Mouse (Mus musculus) embryonic stem cell, embryonic (primary cell): ENCODE measurements around the gene Plcb2.

Experiments
- CTCF ChIA-PET, 4 experiments: fragments of 300-600 bp in 2 of 4; fragments of 350-600 bp in 2 of 4; sonication (Branson Sonifier 250); formaldehyde crosslinking; loops; one replicate each; lab custom pipeline; 2022; ENCODE audit warnings: inconsistent platforms in 2 of 4; lab: Charles Lee
- POLR2A ChIA-PET, 4 experiments: fragments of 300-600 bp in 2 of 4; fragments of 350-600 bp in 2 of 4; sonication (Branson Sonifier 250); formaldehyde crosslinking; loops; one replicate each; lab custom pipeline; 2022; ENCODE audit warnings: antibody characterized with exemption in 4 of 4, inconsistent platforms in 1 of 4; lab: Charles Lee

Gene Plcb2

GRCm38 (mm10) chr2:118685088-118685487, 43.1 kb downstream of the Plcb2 start:
- CTCF ChIA-PET, result no interaction called here
- POLR2A ChIA-PET, result no interaction called here

- ChIA-PET CTCF (interaction anchor here in 3 of 4 experiments (0.6 to 1.3 kb wide), 7 partner anchors 9 to 451 kb away, joined by 3 to 9 read pairs (median 4); no protein-coding TSS in a partner anchor), POLR2A (interaction anchor here in 3 of 4 experiments (0.5 to 1.5 kb wide), 4 partner anchors 19 to 1012 kb away, joined by 3 to 4 read pairs (median 3); no protein-coding TSS in a partner anchor)
These were observed 45.5 kb downstream of the Plcb2 start for GRCm38 (mm10) chr2:118682544-118683260.

- ChIA-PET POLR2A (interaction anchor here in 2 of 4 experiments (0.9 to 1.9 kb wide), 4 partner anchors 15 to 69 kb away, joined by 3 to 5 read pairs (median 4); no protein-coding TSS in a partner anchor), CTCF (interaction anchor here (1.0 to 2.7 kb wide), 5 partner anchors 15 to 19 kb away, joined by 3 to 10 read pairs (median 3); no protein-coding TSS in a partner anchor)
These were observed 47.3 kb downstream of the Plcb2 start for GRCm38 (mm10) chr2:118680926-118681325.

- ChIA-PET CTCF (interaction anchor here in 3 of 4 experiments (0.6 to 2.7 kb wide), 8 partner anchors 10 to 193 kb away, joined by 3 to 10 read pairs (median 4); no protein-coding TSS in a partner anchor), POLR2A (interaction anchor here in 2 of 4 experiments (0.8 to 2.2 kb wide), 4 partner anchors 14 to 70 kb away, joined by 3 to 8 read pairs (median 4); no protein-coding TSS in a partner anchor)
These were observed 48.7 kb downstream of the Plcb2 start for GRCm38 (mm10) chr2:118679577-118679976.

GRCm38 (mm10) chr2:118677817-118678216, 50.4 kb downstream of the Plcb2 start:
- POLR2A ChIA-PET, result interaction anchor here in 3 of 4 experiments (0.6 to 2.2 kb wide), 8 partner anchors 15 to 270 kb away, joined by 3 to 9 read pairs (median 6); partner anchors contain the start of gene Pak6 (in 2 of the 3)
- CTCF ChIA-PET, result interaction anchor here in 3 of 4 experiments (0.7 to 2.3 kb wide), 7 partner anchors 18 to 191 kb away, joined by 3 to 8 read pairs (median 5); no protein-coding TSS in a partner anchor

- CTCF ChIA-PET, result interaction anchor here in 2 of 4 experiments (0.8 to 2.3 kb wide), 8 partner anchors 18 to 192 kb away, joined by 3 to 8 read pairs (median 4); no protein-coding TSS in a partner anchor
These were observed 51.1 kb downstream of the Plcb2 start for GRCm38 (mm10) chr2:118676839-118677741.

GRCm38 (mm10) chr2:118674500-118674899, 53.7 kb downstream of the Plcb2 start:
- CTCF ChIA-PET, result interaction anchor here (0.6 to 1.8 kb wide), 12 partner anchors 11 to 283 kb away, joined by 3 to 7 read pairs (median 4); partner anchors contain the start of gene Pak6 (in 1 of the 4)
- POLR2A ChIA-PET, result interaction anchor here in 3 of 4 experiments (0.6 to 4.2 kb wide), 16 partner anchors 9 to 37 kb away, joined by 3 to 16 read pairs (median 4); partner anchors contain the start of gene Pak6 (in 2 of the 3)

More at GRCm38 (mm10) chr2:118676839-118677741, 51.1 kb downstream of the Plcb2 start:
- POLR2A ChIA-PET, result interaction anchor here in 3 of 4 experiments (0.7 to 2.6 kb wide), 12 partner anchors 12 to 36 kb away, joined by 3 to 9 read pairs (median 4); partner anchors contain the start of genes Pak6 (in 2 of the 3) and Ankrd63 (in 1 of the 3)

GRCm38 (mm10) chr2:118673686-118674465, 54.4 kb downstream of the Plcb2 start:
- CTCF ChIA-PET, result interaction anchor here (0.8 to 1.8 kb wide), 11 partner anchors 8 to 209 kb away, joined by 3 to 7 read pairs (median 4); partner anchors contain the start of gene Pak6 (in 1 of the 4)
- POLR2A ChIA-PET, result interaction anchor here (0.6 to 4.2 kb wide), 19 partner anchors 9 to 1000 kb away, joined by 3 to 16 read pairs (median 4); partner anchors contain the start of genes Ccdc9b (in 1 of the 4) and Pak6 (in 1 of the 4)

- ChIA-PET CTCF (no interaction called here), POLR2A (interaction anchor here in 2 of 4 experiments (0.7 to 4.2 kb wide), 2 partner anchors 30 to 31 kb away, joined by 3 to 16 read pairs; no protein-coding TSS in a partner anchor)
These were observed 56.5 kb downstream of the Plcb2 start for GRCm38 (mm10) chr2:118671728-118672127.

GRCm38 (mm10) chr2:118669785-118670184, 58.5 kb downstream of the Plcb2 start:
- POLR2A ChIA-PET, result interaction anchor here in 1 of 4 experiments (1.4 kb wide), 1 partner anchor 140 kb away, joined by 4 read pairs; no protein-coding TSS in a partner anchor
- CTCF ChIA-PET, result interaction anchor here in 2 of 4 experiments (0.7 to 1.6 kb wide), 2 partner anchors 24 to 26 kb away, joined by 3 to 6 read pairs; no protein-coding TSS in a partner anchor

- ChIA-PET POLR2A (interaction anchor here in 1 of 4 experiments (1.4 kb wide), 1 partner anchor 139 kb away, joined by 4 read pairs; no protein-coding TSS in a partner anchor), CTCF (interaction anchor here in 3 of 4 experiments (0.5 to 1.6 kb wide), 6 partner anchors 25 to 385 kb away, joined by 3 to 6 read pairs (median 4); no protein-coding TSS in a partner anchor)
These were observed 59.0 kb downstream of the Plcb2 start for GRCm38 (mm10) chr2:118669245-118669644.

GRCm38 (mm10) chr2:118667181-118667580, 61.1 kb downstream of the Plcb2 start:
- CTCF ChIA-PET, result interaction anchor here in 2 of 4 experiments (1.2 to 1.4 kb wide), 3 partner anchors 29 to 33 kb away, joined by 3 to 5 read pairs (median 3); no protein-coding TSS in a partner anchor

GRCm38 (mm10) chr2:118665616-118666015, 62.6 kb downstream of the Plcb2 start:
- CTCF ChIA-PET, result interaction anchor here in 1 of 4 experiments (1.5 kb wide), 1 partner anchor 30 kb away, joined by 5 read pairs; no protein-coding TSS in a partner anchor
- POLR2A ChIA-PET, result interaction anchor here in 2 of 4 experiments (1.0 to 2.8 kb wide), 3 partner anchors 9 to 43 kb away, joined by 3 to 7 read pairs (median 3); no protein-coding TSS in a partner anchor

More at GRCm38 (mm10) chr2:118667181-118667580, 61.1 kb downstream of the Plcb2 start:
- POLR2A ChIA-PET, result interaction anchor here in 2 of 4 experiments (0.7 to 0.8 kb wide), 3 partner anchors 8 to 11 kb away, joined by 3 read pairs; no protein-coding TSS in a partner anchor

GRCm38 (mm10) chr2:118664975-118665516, 63.2 kb downstream of the Plcb2 start:
- ChIA-PET CTCF (interaction anchor here (0.6 to 2.8 kb wide), 8 partner anchors 31 to 178 kb away, joined by 3 to 9 read pairs (median 4); no protein-coding TSS in a partner anchor), POLR2A (interaction anchor here in 2 of 4 experiments (0.7 to 2.8 kb wide), 6 partner anchors 9 to 1878 kb away, joined by 3 to 7 read pairs (median 3); no protein-coding TSS in a partner anchor)
